Mouse (Mus musculus) gastrocnemius, adult 8-10 months (tissue): ENCODE data around the gene Snx32. TPM values are rescaled to one million over a fixed set of nuclear protein-coding genes. Genes with fewer than 3 reads are reported as not detected.
"Not testable (repeated sequence)": the region's sequence is repeated elsewhere in the genome, so short reads cannot be mapped to it uniquely, and the experiment has no call there.

Source experiments
- DNase-seq, 2 experiments: peaks; one replicate each; pipeline ENCODE4 v3.0.0; 2022; ENCODE audit warnings: low spot score in 2 of 2
- total RNA-seq, 4 experiments: library from RNA; stranded (reverse); gene quantifications; 2 replicates each; pipeline ENCODE4 v1.2.4; 2022

The Snx32 gene
- total RNA-seq, 4 experiments from 2014 or later = 5.3 to 6.4 (median 5.9) TPM

DNA sequence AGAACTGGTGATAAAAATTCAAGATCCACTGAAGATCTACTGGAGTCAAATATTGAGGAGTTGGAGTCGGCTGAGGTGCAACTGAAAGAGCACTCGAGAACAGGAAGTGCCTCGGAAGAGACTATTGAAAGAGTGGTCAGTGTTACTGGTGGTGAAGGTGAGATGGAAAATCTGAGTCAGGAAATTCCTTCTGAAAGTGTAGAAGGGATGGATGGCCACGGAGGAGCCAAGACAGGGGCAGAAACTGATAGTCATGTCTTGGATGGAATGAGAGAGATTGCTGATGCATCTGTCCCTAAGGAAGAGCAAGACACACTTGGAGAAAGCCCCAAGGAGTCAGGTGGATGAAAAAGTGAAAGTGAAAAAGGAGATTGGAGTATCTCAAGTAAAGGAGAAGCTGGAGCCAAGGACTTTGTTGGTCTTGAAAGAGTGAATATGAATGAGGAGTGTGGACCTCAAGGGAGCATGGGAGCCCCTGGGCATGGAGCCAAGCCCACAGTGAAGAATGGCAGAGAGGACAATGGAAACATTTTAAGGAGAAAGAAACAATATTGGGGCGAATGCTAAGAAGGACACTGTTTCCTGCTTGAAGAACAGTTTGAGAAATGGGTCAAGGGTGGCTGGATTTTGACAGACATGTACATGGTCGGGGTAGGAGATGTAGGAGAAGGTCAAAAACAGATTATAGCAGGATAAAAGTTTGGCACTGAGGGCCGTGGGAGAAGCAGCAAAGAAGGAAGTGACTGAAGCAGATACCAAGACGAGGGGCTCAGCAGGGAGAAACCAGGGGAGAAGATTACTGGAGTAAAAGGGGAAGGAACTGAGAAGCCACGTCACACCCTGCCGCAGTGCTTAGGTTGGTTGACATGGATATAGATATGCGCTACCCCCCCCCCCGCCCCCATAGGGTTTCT, 2.0 kb upstream of the Snx32 start:
- DNase-seq = no peak

DNA sequence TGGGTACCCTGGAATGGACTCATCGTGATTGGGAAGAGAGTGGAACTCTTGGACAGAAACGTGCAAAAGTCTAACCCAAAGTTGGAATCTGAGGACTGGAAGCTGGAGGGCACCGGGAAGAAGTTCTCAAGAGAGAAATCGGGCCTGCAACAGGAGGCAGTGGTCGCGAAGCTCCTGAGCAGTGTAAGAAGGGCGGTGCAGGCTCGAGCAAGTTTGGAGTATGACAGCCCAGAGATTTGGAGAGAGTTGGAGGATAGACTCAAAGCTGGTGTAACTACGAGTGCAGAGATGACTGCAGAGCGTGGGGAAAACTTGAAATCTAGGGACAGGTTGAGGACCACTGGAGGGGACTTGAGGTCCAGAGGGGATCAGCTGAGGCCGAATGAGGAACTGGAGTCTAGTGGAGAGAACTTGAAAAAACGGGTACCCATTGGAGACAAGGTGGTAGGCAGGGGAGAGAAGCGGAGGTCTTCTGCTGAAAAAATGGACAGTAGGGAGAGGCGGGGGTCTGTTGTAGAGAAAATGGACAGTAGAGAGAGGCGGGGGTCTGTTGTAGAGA, 815 bp upstream of the Snx32 start:
- no peak for DNase-seq

DNA sequence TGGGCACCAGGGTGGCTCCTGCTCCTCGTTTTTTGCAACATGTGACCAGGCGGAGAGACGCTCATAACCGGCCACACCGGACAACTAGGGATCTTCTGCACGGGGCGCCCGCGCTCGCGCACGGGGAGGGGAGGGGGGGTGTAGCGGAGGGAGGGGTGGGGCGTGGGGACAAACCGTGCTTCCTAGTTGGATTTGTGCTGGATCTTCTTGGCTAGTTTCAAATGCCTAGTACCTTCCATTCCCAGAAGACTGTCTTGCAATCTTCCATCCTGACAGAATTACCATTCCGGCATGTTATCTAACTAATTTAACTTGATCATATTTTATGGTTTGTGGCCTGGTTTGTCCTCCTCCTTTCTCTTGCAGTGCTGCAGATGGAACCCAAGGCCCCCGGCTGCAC, 6.7 kb downstream of the Snx32 start, which contains the start of gene 1700020D05Rik:
TSS of gene 1700020D05Rik (minus strand) at position 101 of the 400 bp plus-strand sequence.
- DNase-seq = no peak

DNA sequence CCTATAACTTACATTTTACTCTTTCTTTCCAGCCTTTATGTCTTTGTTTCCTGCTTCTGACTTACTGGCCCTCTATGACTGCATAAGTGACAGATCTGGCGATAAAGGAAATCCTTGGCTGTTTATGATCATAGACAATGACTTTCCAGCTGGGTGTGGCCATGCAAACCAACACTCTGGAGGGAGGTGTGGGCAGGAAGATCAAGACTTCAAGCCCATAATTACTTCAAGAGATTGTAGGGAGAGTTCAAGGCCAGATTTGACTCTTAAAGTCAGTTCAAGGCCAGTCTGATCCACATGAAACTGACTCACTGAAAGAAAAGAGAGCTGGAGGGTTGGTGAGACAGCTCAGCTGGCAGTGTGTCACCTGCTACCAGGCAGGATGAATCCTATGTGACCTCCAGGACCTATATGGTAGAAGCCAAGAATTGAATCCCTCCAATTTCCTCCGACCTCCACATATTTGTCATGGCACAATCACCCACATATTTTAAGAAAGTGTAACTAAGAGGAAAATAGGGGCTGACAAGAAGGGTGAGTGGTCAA, 9.9 kb downstream of the Snx32 start:
- DNase-seq = no peak

DNA sequence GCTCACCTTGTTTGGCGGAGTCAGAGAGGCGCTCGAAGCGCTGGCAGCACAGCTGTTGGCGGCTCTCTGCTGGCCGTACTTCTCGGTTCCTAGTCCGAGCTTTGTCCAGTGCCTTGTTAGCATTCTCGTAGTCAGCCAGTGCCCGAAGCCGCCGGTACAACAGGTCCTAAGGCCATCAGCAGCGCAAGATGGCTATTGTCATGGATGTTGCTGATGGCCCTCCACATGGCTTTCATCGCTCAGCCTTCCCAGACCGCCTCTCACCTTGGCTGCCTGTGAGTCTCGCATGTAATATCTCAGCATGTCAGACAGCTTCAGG, 14.3 kb downstream of the Snx32 start:
- no peak for DNase-seq

DNA sequence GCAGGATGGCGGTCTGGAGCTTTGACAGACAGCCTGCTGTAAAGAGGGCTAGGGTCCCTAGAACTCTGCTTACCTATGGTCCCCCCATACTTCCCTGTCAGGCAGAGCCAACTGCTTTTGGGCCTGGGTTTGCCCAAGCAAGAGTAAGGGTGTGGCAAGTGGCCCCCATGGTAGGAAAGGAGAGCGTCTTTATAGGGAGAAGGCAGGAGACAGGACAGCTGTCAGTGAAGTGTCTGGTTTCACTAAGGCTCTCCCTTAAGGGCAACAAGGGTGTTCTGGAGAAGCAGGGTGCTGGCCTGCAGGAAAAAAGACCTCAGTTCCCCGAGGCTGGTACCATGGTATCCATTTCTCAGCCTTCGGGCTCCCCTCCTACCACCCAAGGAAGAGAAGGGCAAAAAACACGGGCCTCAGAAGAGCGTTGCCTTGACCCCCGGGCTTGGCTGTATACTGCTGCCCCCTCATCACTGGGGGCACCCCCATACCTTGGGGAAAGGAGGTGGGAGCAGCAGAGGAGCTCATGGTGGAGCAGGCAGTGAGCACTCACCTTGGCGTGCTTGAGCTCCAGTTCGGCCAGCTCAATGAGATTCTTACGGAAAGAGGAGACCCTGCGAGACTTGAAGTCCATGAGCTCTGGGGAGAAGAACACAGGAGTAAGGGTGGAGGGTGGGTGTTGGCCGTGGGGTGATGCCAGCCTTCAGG, 14.8 kb downstream of the Snx32 start:
- no peak for DNase-seq

DNA sequence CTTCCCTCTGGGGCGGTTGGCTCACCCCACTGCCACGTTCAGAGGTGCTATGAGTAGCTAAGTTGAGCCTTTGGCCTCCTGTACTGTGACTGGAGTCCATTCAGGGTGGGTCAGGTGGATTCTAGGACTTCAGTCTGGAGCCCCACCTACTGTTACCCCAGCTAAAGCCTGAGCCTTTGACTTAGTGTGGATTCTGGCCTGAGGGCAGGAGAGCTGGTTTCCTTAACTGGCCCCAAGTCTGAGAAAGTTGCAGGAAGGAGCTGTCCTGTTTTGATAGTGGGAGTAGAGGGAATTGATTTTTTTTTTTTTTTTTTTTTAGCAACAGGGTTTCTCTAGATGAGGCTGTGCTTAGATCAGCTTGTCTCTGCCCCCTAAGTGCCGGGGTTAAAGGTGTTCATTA, 16.0 kb downstream of the Snx32 start:
- no peak for DNase-seq

DNA sequence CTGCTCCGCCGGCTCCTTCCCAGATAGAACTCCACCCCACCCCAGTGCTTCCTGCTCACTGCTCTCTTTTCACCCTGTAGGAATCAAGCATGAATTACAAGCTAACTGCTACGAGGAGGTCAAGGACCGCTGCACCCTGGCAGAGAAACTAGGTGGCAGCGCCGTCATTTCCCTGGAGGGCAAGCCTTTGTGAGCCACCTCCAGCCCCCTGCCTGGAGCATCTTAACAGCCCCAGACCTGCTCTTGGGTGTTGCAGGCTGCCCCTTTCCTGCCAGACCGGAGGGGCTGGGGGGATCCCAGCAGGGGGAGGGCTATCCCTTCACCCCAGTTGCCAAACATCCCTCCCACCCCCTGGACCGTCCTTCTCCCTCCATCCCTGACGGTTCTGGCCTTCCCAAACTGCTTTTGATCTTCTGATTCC, 17.0 kb downstream of the Snx32 start:
- DNase-seq = not testable (repeated sequence)

DNA sequence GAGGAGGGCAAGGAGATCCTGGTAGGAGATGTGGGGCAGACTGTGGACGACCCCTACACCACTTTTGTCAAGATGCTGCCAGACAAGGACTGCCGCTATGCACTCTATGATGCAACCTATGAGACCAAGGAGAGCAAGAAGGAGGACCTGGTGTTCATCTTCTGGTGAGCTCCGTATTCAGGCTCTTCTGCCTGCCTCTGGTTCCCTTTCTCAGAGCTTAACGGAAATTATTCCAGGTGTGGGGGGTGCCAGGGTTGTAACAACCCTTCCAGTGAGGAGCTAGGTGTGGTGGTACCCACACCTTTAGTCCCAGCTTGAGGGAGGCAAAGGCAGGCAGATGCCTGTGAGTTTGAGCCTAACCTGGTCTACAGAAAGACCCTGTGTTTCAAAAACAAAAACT, 17.7 kb downstream of the Snx32 start:
- DNase-seq = no peak

DNA sequence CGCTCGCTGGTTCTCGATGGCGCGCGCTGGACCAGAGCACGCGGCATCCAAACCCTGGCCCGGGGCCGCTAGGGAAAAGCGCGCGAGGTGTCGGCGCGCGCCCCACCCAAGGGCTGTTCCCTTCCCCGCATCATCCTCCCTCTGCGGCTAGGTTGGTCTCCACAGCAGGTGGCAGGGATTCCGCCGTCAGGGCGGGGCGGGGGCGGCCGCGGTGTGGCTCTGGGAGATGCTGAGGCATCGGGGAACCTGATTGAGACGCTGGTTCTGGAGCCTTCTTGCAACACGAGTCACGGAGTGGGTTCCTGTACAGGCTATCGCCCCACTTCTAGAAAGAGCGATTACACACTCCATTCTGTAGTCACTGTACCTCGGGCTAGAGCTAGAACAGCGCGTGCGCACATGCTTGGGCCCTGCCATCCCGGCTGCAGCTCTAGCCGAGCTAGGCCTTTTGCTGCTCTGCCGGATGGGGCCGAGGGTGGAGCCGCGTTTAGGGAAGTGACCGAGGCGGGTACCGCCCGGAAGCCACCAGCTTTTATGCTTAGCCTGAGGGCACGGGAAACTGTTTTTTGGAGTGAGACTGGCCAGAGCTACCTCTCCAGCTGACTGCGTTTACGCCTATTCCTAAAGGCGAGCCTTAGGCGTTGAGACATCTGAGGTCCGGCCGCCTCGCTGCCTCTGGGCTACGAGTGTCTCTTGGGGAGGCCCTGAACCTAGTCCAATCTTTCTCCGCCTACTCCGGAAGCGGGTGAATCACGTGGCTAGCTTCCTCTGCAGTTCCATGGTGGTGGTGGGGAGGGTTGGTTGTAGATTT, 19.2 kb downstream of the Snx32 start:
- DNase-seq = peak; percentile 76 to 77

DNA sequence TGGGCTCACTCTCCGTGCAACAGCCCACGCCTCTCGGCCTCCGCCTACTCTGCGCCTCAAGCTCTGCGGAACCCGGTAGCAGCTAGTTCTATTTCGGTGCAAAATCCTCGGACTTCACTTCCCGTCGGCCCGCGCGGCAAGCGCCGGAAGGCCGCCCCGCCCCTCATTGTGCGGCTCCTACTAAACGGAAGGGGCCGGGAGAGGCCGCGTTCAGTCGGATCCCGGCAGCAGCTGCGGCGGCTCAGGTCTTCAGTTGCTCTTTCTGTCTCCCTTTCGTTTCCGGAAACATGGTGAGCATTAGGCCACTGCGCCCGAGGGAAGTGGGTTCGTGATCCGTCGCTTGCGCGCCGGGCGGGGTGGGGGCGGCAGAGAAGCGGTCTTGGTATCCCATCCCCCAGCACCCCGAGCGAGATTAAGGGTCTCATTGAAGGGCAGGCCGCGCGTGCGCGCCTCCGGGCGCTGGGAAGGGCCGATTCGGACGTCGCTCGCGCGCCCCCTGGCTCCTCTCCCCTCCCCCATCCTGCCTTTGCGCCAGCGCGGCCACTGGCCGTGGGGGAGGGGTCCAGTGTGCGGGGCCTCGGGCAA, 19.9 kb downstream of the Snx32 start, which contains the start of gene Cfl1:
TSS of gene Cfl1 (plus strand) at position 143 of the 585 bp plus-strand sequence.
- DNase-seq = peak; percentile 88 to 91

DNA sequence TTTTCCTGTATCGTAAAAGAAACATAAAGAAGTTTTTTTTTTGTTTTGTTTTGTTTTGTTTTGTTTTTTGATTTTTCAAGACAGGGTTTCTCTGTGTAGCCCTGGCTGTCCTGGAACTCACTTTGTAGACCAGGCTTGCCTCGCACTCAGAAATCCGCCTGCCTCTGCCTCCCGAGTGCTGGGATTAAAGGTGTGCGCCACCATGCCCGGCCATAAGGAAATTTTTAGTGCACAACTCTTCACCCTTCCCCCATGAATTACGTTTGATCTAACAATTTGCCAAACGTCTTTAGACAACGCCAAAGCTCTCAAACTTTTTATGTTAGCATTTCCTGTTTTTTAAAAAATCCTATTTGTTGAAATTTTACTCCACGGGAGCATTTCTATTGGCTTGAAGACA, 20.6 kb downstream of the Snx32 start:
- not testable (repeated sequence) for DNase-seq

DNA sequence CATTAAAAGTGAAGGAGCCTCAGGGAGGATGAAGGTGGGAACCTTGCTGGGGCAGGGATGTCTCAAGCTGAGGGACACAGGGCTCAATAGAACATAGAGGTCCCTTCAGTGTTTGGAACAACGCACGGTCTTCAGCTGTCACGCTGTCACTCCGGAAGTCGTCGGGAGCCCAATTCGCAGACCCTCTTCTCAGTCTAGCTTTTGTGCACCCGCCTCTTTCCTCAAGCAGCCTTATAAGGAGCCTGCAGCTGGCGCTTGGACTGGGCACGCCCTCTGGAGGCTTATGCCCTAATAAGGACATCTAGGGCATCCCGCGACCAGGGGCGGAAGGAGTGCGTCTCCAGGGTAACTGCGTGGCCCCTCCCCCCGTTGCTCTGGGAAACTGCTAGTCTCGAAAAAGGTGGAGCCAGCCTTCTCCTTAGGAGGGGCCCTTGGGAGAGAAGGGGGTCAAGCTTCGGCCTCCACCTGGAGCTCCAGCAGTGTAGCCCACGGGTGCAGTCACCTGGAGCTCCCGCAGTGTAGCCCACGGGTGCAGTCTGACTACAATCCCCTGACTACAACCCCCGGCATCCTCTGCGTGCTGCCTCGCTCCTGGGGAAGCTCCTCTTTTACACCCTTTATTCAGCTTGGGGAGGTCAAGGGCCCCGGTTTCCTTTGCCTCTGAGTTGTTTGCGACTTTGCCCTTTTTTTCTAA, 21.3 kb downstream of the Snx32 start:
- peak; percentile 97 to 98 for DNase-seq

DNA sequence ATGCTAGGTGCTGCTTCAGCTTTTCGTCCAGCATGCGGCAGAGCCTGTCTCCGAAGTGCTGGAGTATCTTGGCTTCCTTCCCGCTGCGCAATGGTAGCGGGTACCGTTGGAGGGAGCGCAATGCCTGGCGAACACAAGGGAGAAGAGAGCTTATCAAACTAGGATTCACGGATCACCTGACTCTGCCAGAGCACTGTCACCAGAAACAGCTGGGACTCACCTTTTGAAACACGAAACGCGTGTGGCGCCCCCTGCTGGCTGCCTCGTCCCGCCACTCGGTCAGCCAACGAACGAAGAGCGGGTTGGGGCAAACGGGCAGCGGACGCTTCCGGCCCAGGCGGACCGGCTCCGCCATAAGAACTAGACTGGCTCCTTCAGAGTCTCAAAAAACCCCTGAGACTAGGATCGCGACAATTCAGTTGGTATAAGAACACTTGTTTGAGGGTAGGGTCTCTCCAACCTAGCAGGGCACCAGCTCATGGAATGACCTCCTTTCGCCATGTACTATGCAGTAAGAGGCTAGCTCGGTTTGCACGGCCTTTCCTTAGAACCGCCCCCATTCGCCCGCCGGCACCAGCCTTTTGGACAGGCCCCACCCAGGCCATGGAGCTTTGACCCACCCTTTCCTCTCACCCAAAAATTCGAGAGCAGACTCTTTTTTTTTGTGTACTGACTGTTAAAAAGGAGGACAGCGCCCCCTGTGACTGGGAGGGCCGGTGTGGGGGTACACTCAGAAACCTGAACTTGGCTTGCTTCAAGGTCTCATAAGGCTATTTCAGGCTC, 22.4 kb downstream of the Snx32 start, which contains the start of gene Mus81:
TSS of gene Mus81 (minus strand) at position 635 of the 783 bp plus-strand sequence.
- peak; percentile 95 to 96 for DNase-seq

DNA sequence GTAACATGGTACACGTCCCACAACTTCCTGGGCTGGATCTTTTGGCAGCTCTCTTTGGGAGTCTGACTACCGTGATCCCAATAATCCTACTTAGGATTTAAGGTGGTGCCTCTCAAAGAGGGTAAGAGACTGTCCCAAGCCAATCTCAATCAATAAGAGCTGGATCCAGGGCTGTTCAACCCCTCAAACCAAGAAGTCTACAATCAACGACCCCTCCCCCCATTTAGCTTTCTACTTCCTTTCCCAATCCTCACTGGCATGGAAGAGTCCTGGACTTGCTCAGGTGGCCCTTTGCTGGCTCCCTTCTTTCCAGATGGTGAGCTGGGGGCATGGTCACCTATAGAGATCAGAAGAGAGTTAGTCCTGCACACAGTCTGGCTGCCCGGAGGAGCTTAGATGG, 23.6 kb downstream of the Snx32 start:
- no peak for DNase-seq

DNA sequence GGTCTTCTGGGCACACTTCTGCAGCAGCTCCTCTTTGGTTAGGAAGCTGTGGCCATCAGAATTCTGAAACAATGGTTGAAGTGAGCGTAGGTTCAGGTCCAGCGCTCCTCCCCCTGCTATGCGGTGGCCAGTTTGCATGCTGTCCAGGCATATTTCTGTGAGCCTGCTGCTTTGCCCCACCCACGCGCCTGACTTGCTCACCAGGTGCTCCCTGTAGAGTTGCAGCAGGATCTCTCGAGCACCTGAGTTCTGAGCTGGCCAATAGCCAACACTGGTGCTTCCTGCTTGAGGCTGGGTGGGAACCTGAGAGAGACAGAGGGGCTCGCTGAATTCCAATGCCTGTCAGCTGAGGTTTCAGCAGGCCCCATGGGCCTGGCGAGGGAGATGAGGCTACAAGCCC, 24.1 kb downstream of the Snx32 start:
- DNase-seq = no peak

DNA sequence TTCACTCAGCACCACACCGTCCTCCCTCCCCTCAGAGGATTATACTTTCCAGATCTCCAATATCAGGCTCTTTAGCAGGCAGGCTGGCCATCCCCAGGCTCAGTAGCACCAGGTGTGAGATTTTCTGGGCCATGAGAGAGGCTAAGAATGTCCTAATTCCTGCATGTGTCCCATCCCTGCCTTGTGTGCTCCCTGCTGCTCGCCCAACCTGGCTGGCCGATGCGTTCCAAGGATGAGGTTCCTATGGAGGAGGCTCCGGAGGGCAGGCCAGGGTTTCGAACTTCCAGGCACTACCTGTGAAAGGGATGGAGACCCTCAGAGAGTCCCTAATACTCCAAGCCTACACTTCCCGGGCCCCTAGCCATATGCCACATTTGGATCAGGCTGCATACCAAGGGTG, 24.5 kb downstream of the Snx32 start:
- no peak for DNase-seq

DNA sequence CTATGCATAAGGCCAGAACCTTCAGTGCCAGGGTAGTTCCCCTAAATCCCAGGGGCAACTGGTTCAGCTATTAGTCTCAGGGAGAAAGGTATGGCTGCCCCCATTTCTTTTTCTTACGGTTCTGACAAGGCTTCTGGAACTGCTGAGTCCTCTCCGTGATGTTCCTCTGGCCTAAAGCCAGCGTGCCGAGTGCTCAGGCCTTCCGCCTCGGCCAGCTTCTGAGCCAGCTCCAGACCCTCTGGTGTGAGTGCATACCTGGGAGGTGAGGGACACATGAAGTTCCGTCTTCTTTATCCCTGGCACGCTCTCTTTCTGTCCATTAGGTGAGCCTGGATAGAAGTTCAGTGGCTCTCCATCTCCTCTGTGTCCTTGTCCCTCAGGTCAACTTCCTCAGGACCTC, 25.0 kb downstream of the Snx32 start:
- no peak for DNase-seq

DNA sequence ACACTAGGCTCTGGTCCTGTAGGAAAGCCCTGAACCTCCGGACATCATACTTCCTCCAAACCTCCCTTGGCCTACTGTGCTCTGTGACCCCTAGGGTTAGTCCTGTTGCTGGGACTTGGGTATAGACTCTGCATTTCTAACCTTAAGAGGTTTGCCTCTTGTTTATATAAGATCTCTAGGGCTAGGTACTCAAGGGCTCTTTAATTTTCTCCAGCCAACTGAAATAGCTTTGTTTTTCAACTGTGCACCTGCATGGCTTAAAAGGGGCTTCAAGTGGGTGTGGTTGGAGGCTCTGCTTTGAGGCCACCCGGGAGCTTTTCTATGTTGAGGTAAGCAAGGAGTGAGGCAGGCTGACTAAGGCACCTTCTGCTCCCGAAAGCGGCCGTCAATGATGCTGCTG, 25.8 kb downstream of the Snx32 start:
- no peak for DNase-seq
